Mouse (Mus musculus) heart, adult 2 months (tissue): ENCODE measurements at regions not wholly inside any gene's neighbourhood (a gene's known extent, or its start where the extent isn't known, plus 50 kb on each side); places are given as distances from the start of the nearest gene placed in this dataset.

ENCODE experiments used
- CTCF ChIP-seq: fragments of 200-600 bp; IDR thresholded peaks from 2 replicates; pipeline ENCODE4 v1.8.1; 2022; ENCODE audit warnings: antibody characterized with exemption, mild to moderate bottlenecking, moderate library complexity
- EP300 ChIP-seq: fragments of 200-500 bp; IDR thresholded peaks from 2 replicates; pipeline ENCODE4 v1.6.1; 2011; ENCODE audit warnings: low read depth, low read length, control low read depth; ENCODE audit not compliant: insufficient read depth
- POLR2A ChIP-seq: fragments of 200-500 bp; IDR thresholded peaks from 2 replicates; pipeline ENCODE4 v1.6.1; 2011; ENCODE audit warnings: mild to moderate bottlenecking, low read depth, low read length, control low read depth; ENCODE audit not compliant: insufficient read depth

DNA sequence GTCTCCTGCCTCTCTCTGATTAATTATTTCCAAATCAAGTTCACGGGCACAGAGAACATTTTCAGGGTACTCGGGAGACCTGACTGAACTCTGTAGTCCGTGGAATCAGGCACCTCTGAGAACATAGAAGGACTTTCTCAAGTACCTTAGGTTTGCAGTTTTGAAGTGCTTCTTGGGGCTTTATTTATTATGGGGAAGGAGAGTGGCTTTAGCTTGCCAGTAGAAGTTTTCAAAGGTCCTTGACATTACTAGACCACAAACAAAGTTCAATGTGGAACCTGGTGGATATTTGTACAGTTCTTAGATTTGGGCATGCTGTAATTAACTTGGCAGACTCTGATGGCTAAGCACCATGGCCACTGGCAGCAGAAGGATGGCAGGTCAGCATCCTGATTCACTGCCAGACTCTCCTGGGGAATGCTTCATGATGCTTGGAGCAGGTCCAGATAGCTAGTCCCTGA, 853.5 kb downstream of the Adgrl2 start:
- TF ChIP-seq EP300: no peak
- no peak for TF ChIP-seq POLR2A
- no peak for TF ChIP-seq CTCF
